Mouse (Mus musculus) hindbrain, embryonic 15.5 days (tissue): ENCODE measurements around the gene Dpp10. TPM values are rescaled to one million over a fixed set of nuclear protein-coding genes. Genes with fewer than 3 reads are reported as not detected.

Source experiments
- ATAC-seq: fragments of 200-750 bp; cut with Nextera tagmentation; 2 replicates; pipeline ENCODE4 v1.8.0; 2017; ENCODE audit warnings: low read depth, moderate number of reproducible peaks, moderate TSS enrichment; ENCODE audit not compliant: low FRiP score
- H3K27ac ChIP-seq: fragments of 300-500 bp; sonication (generic); replicated peaks from 2 replicates; pipeline ENCODE4 v1.5.1; 2015; ENCODE audit warnings: mild to moderate bottlenecking, inconsistent platforms
- H3K27me3 ChIP-seq: fragments of 300-500 bp; sonication (generic); 2 replicates; pipeline ENCODE4 v1.6.1; 2015; ENCODE audit warnings: control low read depth, inconsistent platforms
- H3K36me3 ChIP-seq: fragments of 300-500 bp; sonication (generic); 2 replicates; pipeline ENCODE4 v1.6.1; 2015; ENCODE audit warnings: control low read depth, inconsistent platforms
- H3K4me1 ChIP-seq: fragments of 300-500 bp; sonication (generic); replicated peaks from 2 replicates; pipeline ENCODE4 v1.6.1; 2015; ENCODE audit warnings: control low read depth, inconsistent platforms
- H3K4me2 ChIP-seq: fragments of 300-500 bp; sonication (generic); 2 replicates; pipeline ENCODE4 v1.6.1; 2015; ENCODE audit warnings: moderate library complexity, mild to moderate bottlenecking, inconsistent platforms
- H3K4me3 ChIP-seq: fragments of 300-500 bp; sonication (generic); 2 replicates; pipeline ENCODE4 v1.5.1; 2015; ENCODE audit warnings: mild to moderate bottlenecking, inconsistent platforms
- H3K9ac ChIP-seq: fragments of 300-500 bp; sonication (generic); 2 replicates; pipeline ENCODE4 v1.6.1; 2015; ENCODE audit warnings: inconsistent platforms
- H3K9me3 ChIP-seq: fragments of 300-500 bp; sonication (generic); 2 replicates; pipeline ENCODE4 v1.6.1; 2016; ENCODE audit warnings: control low read depth, inconsistent platforms
- WGBS: fragments of 180-500 bp; shearing (Covaris S2); methylation state at CpG from one replicate; pipeline ENCODE4 v1.1.7; 2015; 5-methylcytosine and 5-hydroxymethylcytosine counted together
- polyA plus RNA-seq: library from polyadenylated mRNA; unstranded; fragments of >200 nt; fragmentation: Nextera tagmentation; extraction: Ambion mirVana; gene quantifications from 2 replicates; pipeline ENCODE4 v1.2.1, GENCODE M21; 2015

Gene Dpp10
- polyA plus RNA-seq, 1 experiment from 2014 or later, result 24.2 TPM

DNA sequence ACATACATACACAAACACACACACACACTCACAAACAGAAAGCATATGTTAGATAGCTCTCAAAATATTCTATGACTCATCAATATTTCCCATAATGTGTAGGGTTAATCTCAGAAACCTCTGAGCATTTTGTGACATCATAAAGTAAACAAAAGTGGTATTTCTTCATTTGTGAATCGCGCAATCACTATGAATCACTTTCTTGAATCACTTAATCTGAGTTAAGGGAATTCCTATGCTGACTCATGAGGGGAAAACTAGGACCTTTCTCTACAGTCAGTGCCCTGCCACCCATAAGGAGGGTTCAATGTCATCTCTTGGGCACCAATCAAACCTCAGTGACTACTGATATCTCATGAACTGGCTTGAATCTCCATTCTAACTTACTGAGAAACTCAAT is 465.2 kb downstream of the Dpp10 start:
- no peak overlapping the region for H3K27ac ChIP-seq
- no peak for ATAC-seq
- H3K9me3 ChIP-seq, result no peaks in the 10 kb centered on the region
- no peaks in the 10 kb centered on the region for H3K36me3 ChIP-seq
- no peak overlapping the region for H3K4me2 ChIP-seq
- 94% methylated on average over 2 of the region's 2 CpGs for WGBS
- no peaks in the 10 kb centered on the region for H3K27me3 ChIP-seq
- no peak overlapping the region for H3K4me3 ChIP-seq
- H3K4me1 ChIP-seq, result no peaks in the 10 kb centered on the region
- H3K9ac ChIP-seq, result no peak overlapping the region

DNA sequence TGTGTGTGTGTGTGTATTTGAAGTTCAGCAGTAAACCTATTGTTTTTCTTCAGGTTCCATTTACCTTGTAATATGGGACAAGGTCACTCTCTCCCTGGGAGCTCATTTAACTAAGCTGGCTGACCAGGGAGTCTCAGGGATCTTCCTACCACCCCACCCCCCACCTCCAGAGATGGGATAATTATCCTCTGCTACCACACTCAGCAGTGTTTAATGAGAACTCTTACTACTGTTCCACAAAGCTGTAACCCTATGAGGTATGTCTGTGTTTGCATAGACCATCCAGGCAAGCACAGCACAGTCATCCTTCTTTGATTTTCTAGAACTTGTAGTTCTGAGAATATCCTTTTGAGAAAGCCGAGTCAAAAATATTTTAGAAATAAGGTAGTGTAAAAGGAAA is 471.6 kb downstream of the Dpp10 start:
- H3K4me2 ChIP-seq, result no peak overlapping the region
- no peaks in the 10 kb centered on the region for H3K4me1 ChIP-seq
- no peaks in the 10 kb centered on the region for H3K27me3 ChIP-seq
- no peak for ATAC-seq
- no peaks in the 10 kb centered on the region for H3K9me3 ChIP-seq
- H3K36me3 ChIP-seq, result no peaks in the 10 kb centered on the region
- H3K4me3 ChIP-seq, result no peak overlapping the region
- no peak overlapping the region for H3K27ac ChIP-seq
- 90% methylated on average over 1 of the region's 1 CpGs for WGBS
- H3K9ac ChIP-seq, result no peak overlapping the region

DNA sequence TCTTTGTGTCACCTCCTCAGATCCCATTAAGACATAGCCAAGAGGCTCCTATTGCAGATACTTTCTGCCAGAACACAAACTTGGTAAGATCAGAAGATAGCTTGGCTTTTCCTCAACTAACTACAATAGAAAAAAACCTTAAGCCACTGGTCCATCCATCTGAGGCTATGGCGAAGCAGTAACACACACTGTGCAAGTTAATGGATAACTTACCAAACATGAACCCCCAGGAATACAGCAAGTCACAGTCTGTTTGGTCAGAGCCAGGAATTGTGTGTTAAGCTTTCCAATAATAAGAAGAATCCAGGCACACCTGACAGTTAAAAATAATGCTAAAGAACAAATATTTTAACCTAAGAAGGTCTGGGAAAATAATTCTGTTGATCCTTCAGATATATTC is 502.9 kb downstream of the Dpp10 start:
- H3K27ac ChIP-seq, result no peak overlapping the region
- H3K27me3 ChIP-seq, result no peaks in the 10 kb centered on the region
- ATAC-seq, result no peak
- H3K9me3 ChIP-seq, result no peaks in the 10 kb centered on the region
- H3K36me3 ChIP-seq, result no peaks in the 10 kb centered on the region
- no peak overlapping the region for H3K4me3 ChIP-seq
- no peak overlapping the region for H3K9ac ChIP-seq
- no peak overlapping the region for H3K4me2 ChIP-seq
- 80% methylated on average over 1 of the region's 1 CpGs for WGBS
- no peaks in the 10 kb centered on the region for H3K4me1 ChIP-seq

DNA sequence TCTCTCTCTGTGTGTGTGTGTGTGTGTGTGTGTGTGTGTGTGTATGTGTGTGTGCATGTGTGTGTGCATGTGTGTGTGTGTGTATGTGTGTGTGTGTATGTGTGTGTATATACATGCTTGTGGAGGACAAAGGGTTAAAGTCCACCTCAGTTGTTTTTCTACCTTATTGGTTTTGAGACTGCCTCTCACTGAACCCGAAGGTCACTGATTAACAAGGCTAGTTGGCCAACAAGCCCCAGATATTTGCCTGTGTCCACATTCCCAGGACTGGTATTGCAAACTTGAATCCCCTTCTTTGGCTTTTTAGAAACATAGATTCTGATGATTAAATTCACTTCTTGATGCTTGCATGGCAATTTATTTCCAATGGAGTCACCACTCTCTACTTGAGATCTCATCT is 577.6 kb downstream of the Dpp10 start:
- H3K27me3 ChIP-seq, result no peaks in the 10 kb centered on the region
- H3K27ac ChIP-seq, result no peak overlapping the region
- H3K4me1 ChIP-seq, result no peaks in the 10 kb centered on the region
- no peaks in the 10 kb centered on the region for H3K36me3 ChIP-seq
- H3K4me2 ChIP-seq, result no peak overlapping the region
- H3K9me3 ChIP-seq, result no peaks in the 10 kb centered on the region
- H3K4me3 ChIP-seq, result no peak overlapping the region
- ATAC-seq, result no peak
- WGBS, result 54% methylated on average over 1 of the region's 1 CpGs
- H3K9ac ChIP-seq, result no peak overlapping the region

DNA sequence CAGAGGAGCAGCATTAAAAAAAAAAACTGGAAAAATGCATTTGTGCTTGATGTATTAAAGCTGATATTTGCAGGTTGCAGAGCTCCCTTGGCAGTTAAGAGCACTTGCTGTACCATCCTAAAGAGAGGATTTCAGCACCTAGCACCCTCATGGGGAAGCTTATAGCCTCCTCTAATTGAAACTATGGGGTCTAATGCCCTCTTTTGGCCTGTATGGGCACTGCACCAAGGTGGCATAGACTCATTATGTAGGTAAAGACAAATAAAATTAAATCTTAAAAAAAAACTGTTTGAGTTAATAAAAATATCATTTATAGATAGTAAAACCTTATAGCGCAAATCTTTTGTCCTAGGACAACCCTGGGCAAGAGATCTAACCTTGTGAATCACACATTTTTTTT is 631.2 kb downstream of the Dpp10 start:
- 67% methylated on average over 1 of the region's 1 CpGs for WGBS
- Histone ChIP-seq H3K9ac (no peak overlapping the region), H3K9me3 (no peaks in the 10 kb centered on the region), H3K27ac (no peak overlapping the region), H3K4me2 (no peak overlapping the region), H3K36me3 (no peaks in the 10 kb centered on the region), H3K4me1 (no peaks in the 10 kb centered on the region), H3K27me3 (no peaks in the 10 kb centered on the region), H3K4me3 (no peak overlapping the region)
- no peak for ATAC-seq

DNA sequence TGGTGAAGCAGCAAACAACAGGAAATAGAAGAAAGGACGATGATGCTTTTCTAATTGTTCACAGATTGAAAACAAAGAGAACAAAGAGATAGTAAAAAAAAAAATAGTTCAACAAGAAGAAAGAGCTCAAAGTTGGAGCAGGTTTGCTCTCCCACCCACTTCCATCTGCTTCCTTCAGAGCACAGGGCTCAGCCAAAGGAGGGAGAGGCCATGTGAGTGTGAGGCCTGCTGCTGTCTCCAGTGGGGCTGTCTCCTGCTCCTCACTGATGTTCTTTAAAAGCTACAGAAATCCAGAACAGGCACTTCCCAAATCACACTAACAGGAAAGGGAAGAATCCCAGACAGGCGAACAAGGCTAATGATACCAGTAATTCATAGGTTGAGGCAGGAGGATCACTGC is 694.1 kb downstream of the Dpp10 start:
- H3K9ac ChIP-seq, result no peak overlapping the region

DNA sequence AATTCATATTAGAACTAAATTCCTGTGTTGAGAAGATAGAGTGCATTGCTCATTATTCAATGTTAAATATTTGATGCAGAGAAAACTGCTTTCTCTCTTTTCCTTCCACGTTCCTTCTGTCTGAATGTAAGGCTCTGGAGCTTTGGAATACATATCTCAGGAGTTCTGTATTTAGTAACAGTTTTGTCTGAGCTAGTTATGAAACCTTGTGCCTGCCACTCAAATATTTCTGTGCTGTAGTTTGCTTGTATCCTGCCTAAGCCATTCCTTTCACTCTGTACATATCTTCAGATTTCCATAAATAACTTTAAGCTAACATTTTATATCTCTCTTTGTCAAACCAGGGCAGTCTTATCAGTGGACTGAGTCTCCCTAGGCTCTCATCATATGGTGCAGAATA is 707.5 kb downstream of the Dpp10 start:
- no peak for ATAC-seq
- Histone ChIP-seq H3K4me2 (no peak overlapping the region), H3K9me3 (no peaks in the 10 kb centered on the region), H3K4me3 (no peak overlapping the region), H3K9ac (no peak overlapping the region), H3K36me3 (no peaks in the 10 kb centered on the region), H3K27ac (no peak overlapping the region), H3K4me1 (no peaks in the 10 kb centered on the region), H3K27me3 (no peaks in the 10 kb centered on the region)
- WGBS, result 52% methylated on average over 1 of the region's 1 CpGs

More for the DNA sequence above, 694.1 kb downstream of the Dpp10 start:
- Histone ChIP-seq H3K4me2 (no peak overlapping the region), H3K4me3 (no peak overlapping the region), H3K4me1 (no peaks in the 10 kb centered on the region), H3K27ac (no peak overlapping the region), H3K27me3 (no peaks in the 10 kb centered on the region), H3K9me3 (no peaks in the 10 kb centered on the region), H3K36me3 (no peaks in the 10 kb centered on the region)
- 74% methylated on average over 2 of the region's 2 CpGs for WGBS
- no peak for ATAC-seq

DNA sequence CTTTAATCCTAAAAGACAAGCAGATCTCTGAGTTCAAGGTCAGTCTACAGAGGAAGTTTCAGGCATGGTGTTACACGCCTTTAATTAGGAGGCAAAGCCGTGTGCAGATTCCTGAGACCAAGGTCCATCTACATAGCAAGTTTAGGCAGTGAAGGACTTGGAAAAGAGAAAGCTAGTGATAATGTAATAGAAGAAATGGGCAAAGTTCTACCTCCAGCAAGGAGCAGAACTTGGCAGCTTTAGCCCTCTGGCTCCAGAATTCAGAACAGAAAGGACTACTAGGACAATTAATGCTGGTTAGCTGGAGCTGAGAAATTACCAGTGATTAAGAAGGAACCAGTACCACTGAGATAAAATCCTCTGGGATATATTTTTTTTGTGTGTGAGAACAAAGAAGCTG is 728.5 kb downstream of the Dpp10 start:
- 96% methylated on average over 2 of the region's 2 CpGs for WGBS
- no peaks in the 10 kb centered on the region for H3K4me1 ChIP-seq
- no peaks in the 10 kb centered on the region for H3K36me3 ChIP-seq
- no peak overlapping the region for H3K4me2 ChIP-seq
- no peaks in the 10 kb centered on the region for H3K27me3 ChIP-seq
- H3K4me3 ChIP-seq, result no peak overlapping the region
- H3K27ac ChIP-seq, result no peak overlapping the region
- H3K9ac ChIP-seq, result no peak overlapping the region
- no peak for ATAC-seq
- H3K9me3 ChIP-seq, result no peaks in the 10 kb centered on the region
